Mouse (Mus musculus) layer of hippocampus, postnatal 10 days (tissue): ENCODE results near the gene 4933430I17Rik. TPM values are rescaled to one million over a fixed set of nuclear protein-coding genes. Genes with fewer than 3 reads are reported as not detected.
"Not testable (repeated sequence)": the region's sequence is repeated elsewhere in the genome, so short reads cannot be mapped to it uniquely, and the experiment has no call there.

Source experiments
- DNase-seq, 2 experiments: peaks; one replicate each; pipeline ENCODE4 v3.0.0; 2021; ENCODE audit warnings: low spot score in 2 of 2
- long read RNA-seq: library from polyadenylated mRNA; stranded (forward); transcript quantifications from one replicate; pipeline ENCODE4 v2.0.0, GENCODE M21; 2023
- total RNA-seq, 2 experiments: library from RNA; stranded (reverse); gene quantifications; 2 replicates each; pipeline ENCODE4 v1.2.3; 2021

The 4933430I17Rik gene
- under 1 TPM; 0.18 to 0.46 TPM for total RNA-seq
- long read RNA-seq = 0 reads

DNA sequence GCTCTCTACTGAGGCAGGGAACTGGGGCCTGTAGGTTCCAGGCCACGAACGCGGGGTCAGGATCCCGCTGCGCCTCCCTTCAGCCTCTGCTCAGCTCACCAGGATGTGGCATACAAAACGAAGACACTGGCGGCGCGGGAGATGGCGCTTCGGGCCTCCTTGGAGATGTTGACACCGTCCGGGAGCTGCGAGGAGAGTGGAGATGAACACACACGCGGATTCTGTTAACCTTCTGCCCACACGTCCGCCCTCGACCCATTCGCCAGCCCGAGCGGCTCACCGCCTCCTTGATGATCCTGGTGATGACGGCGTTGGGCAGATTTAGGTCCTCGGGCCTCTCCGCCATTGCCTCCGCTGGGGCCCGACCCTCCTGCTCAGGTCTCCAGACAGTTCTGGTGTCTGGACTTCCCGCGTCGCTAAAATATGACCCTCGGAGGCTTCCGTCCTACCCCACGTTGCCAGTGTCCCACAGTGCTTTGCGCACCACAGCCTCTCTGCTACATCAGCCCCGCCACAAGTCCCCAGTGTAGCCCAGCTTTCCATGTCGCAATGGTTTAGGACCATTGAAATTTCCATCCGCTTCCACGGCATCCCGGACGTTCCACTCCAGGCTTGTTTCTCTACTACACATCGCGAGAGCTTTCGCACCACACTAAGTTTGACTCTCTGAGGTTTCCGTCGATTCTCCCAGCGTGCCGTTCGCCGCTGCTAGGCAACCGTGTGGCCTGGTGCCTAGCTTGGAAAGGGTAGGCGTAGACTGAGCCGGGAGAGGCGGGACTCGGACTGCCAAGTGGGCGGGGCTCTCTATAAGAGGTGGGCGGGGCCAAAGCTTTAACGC, at the start of gene 4933430I17Rik, which contains the start of gene Pole3:
Gene 4933430I17Rik, plus strand, starts transcription at position 719 of the 838 bp plus-strand sequence.
Gene Pole3, minus strand, starts transcription at position 418 of the 838 bp plus-strand sequence.
- DNase-seq = peak; percentile 97 to 98

DNA sequence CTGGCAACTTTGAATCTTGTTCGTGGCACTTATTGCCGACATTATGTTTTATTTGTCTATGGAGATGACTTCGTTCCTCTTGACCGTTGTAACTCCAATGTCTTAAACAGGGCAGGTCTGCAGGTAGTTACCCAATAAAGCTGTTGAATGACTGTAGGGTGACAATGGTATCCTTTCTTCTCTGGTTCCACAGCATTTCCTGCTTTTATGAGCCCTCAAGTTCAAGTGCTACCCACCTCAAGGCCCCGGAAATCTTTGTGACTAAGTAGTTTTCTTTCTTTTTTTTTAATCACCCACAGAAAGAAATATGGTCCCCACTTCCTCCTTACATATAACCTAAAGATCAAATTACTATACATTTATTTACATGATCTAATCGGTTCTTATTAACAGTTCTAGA, 49.4 kb upstream of the 4933430I17Rik start:
- DNase-seq = no peak

GRCm38 (mm10) chr4:62477542-62478244, 47.5 kb upstream of the 4933430I17Rik start:
- no peak for DNase-seq

DNA sequence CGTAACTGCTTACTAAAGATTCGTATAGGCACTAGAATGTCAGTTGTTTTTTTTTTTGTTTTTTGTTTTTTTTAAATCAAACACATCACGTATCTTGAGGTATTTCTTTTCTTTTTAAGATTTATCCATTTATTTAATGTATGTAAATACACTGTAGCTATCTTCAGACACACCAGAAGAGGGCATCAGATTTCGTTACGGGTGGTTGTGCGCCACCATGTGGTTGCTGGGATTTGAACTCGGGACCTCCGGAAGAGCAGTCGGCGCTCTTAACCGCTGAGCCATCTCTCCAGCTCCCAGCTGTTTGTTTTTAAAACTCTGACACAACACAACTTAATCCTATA, 45.6 kb upstream of the 4933430I17Rik start:
- DNase-seq = not testable (repeated sequence)

DNA sequence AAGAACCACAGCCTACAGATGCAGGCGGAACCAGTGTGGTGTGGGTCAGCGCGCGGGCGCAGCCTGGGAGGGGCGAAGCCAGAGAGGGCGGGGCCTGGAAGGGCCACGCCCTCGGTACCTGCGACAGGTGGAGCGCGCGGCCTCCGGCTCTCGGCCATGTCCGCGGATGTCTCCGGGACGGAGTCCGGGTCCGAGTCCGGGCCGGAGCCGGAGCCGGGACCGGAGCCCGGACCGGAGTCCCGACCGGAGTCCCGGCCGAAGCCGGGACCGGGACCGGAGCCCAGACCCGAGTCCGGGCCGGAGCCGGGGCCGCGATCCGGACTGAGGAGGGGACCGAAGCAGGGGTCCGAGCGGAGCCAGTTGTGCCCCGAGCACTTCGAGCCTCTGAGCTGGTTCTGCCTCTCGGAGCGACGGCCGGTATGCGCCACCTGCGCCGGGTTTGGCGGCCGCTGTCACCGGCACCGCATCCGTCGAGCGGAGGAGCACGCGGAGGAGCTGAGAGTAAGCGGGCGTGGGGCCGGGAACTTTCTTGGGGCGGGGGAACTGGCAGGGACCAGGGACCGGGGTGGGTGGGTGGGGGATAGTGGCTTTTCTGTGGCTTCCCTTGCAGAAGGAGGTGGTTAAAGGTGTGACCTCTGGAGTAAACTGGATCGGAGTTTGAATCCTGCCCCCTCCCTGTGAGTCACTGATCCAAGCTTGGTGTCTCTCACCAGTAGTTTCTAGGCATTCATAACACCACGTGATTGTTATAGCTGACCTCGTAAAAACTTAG, 45.0 kb upstream of the 4933430I17Rik start, which contains the start of gene Bspry:
Gene Bspry, plus strand, starts transcription at position 117 of the 772 bp plus-strand sequence.
- no peak for DNase-seq

GRCm38 (mm10) chr4:62480709-62481605, 44.2 kb upstream of the 4933430I17Rik start:
- no peak for DNase-seq

DNA sequence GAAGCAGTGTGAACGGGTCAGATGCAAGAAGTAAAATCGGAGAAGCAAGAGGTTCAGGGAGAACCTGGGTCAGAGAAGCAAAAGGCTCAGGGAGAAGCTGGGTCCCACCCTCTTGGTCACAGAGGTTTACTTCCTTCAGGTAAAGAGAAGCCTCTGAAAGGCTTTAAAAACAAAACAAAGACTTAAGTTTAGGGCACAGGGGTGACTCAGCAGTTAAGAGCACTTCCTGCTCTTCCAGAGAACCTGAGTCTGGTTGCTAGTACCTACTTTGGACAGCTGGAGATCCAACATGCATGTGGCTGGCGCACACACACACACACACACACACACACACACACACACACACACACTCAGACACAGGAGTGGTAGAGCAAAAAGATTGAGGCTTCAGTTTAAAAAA, 40.2 kb upstream of the 4933430I17Rik start:
- no peak for DNase-seq

DNA sequence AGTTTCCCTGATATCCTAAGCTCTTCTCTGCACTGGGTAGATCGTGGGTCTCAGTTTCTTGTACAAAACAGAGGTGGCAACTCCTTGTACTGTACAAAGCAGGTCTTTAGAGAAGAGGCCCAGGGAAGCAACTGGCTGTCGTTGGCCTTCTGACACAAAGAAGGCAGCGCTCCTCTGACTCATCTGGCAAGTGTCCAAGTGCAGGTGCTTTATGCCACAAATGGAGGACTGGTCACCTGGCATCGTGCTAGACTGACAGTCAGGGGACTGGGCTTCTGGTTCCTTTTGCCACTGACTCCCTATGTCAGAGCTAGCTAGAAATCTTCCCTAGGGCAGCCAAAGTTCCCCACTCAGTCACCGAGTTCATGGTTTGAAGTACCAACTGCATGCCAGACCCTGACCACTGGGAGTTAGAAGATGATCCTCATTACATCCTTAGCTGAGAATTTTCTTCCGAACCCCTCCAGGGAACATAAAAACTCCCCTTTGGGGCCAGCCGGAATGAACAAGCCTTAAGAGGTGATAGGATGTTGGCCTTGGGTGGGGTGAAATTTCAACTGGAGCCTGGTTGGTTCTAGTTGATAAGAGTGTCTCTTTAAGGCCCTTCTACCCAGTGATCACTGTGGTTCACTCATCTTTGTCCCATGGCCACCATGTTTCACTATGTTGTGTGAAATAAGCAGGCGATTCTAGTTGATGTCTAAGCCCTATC, 39.6 kb upstream of the 4933430I17Rik start:
- DNase-seq = no peak

GRCm38 (mm10) chr4:62486162-62486696, 38.9 kb upstream of the 4933430I17Rik start:
- DNase-seq = no peak

- DNase-seq = no peak
Observed at GRCm38 (mm10) chr4:62487172-62487571, 38.0 kb upstream of the 4933430I17Rik start.

- no peak for DNase-seq
Observed at GRCm38 (mm10) chr4:62487914-62488313, 37.3 kb upstream of the 4933430I17Rik start.

GRCm38 (mm10) chr4:62492682-62493081, 32.5 kb upstream of the 4933430I17Rik start:
- peak; percentile 37 to 45 for DNase-seq

DNA sequence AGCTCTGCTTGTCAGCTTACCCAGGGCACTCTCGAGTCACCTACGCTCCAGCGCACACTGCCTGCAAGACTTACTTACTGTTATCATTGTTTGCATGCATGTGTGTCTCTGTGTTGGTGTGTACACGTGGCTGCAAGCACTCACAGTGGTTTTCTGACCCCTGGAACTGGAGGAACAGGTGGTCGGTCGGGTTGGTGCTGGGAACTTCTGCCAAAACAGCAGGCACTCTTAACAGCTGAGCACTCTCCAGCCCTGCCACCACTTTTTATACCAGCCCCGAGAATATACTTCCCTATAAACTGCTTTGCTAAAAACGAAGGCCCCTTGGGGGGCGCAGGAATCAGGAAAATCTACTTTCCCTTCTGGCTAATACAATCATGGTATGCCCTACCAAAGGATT, 30.9 kb upstream of the 4933430I17Rik start:
- DNase-seq = no peak

GRCm38 (mm10) chr4:62495946-62496345, 29.2 kb upstream of the 4933430I17Rik start:
- peak in 1 of 2 experiments; percentile 39 for DNase-seq

DNA sequence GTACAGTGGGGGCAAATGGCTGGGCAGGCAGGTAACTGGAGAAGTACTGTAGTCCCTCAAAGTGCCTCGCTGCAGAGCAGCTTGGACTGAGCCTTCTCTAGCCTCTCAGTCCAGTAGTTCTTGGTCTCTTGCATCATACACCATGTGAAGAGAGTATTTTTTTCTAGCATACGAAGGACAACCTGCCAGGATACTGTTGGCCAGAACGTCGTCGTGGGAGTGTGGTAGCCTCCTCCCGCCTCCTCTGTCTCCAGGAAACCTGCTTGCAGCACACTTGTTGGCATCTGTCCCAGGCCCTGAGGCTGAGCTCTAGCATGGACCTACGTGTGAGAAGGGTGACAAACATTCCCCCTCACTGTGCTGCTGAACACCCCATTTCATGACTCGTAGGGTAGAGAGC, 28.4 kb upstream of the 4933430I17Rik start:
- DNase-seq = peak; percentile 51 to 58

DNA sequence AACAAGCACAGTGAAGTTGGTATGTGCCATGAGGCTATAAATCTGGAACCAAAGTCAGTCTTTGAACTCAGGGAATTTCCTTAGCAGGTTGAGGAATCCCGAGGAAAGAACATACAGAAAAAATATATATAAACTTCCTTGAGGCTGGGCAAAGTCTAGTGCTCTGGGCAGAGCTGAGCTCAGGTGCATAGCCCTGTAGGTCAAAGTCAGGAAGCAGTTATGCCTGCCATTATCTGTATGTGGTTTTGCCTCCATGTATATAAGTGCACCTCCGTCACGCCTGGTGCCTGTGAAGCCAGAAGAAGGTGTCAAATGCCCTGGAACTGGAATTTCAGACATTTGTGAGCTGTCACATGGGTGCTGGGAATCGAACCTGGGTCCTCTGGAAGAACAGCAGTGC, 24.4 kb upstream of the 4933430I17Rik start:
- no peak for DNase-seq

GRCm38 (mm10) chr4:62501534-62501933, 23.6 kb upstream of the 4933430I17Rik start:
- no peak for DNase-seq

GRCm38 (mm10) chr4:62501964-62502732, 23.0 kb upstream of the 4933430I17Rik start:
- DNase-seq = peak; percentile 86 to 90

DNA sequence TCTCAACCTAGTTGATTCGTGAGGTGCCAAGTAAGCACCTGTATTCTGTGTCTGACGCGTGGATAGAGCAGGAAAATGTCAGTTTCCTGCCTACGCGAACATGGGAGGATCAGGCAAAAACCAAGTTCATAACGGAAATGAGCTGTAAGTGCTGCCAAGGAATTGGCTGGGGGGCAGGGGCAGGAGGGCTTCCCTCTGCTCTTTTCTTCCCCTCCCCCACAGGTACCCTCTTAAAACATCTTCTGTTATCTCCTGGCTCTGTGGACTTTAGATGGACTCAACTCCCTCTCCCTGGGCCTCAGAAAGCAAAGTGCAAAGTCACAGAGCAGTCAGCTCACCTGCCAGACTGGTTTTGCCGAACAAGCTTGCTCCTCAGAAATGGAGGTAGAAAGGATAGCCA, 22.2 kb upstream of the 4933430I17Rik start:
- DNase-seq = no peak
